Mouse (Mus musculus) ES-Bruce4 (cell line): ENCODE data around the gene Sh3rf3.

Experiments used
- CTCF ChIP-seq: IDR thresholded peaks from one replicate; pipeline ENCODE4 v1.8.1; 2011; ENCODE audit warnings: low read depth, low read length
- EP300 ChIP-seq: IDR thresholded peaks from 2 replicates; pipeline ENCODE4 v1.6.1; 2011; ENCODE audit warnings: low read depth, low read length; ENCODE audit not compliant: insufficient read depth
- POLR2A ChIP-seq: IDR thresholded peaks from one replicate; pipeline ENCODE4 v1.8.1; 2011; ENCODE audit warnings: low read length; ENCODE audit not compliant: insufficient read depth

- no peak for TF ChIP-seq CTCF
- no peak for TF ChIP-seq POLR2A
- TF ChIP-seq EP300, result no peak
Observed at GRCm38 (mm10) chr10:58944930-58945329, 131.8 kb downstream of the Sh3rf3 start.
